Mouse (Mus musculus): ENCODE measurements around the gene Grk3. TPM values are rescaled to one million over a fixed set of nuclear protein-coding genes. Genes with fewer than 3 reads are reported as not detected.

The Grk3 gene
- polyA plus RNA-seq, 1 experiment: 4.4 TPM

GRCm38 (mm10) chr5:112950847-112951246 is 64.7 kb downstream of the Grk3 start:
- 80% methylated on average over 3 of the region's 3 CpGs for WGBS
- DNase-seq (ENCODE audit: low read depth, low spot score): no peak

- DNase-seq (ENCODE audit: low read depth, low spot score): no peak
- WGBS: 69% methylated on average over 7 of the region's 7 CpGs
Observed at GRCm38 (mm10) chr5:112945925-112946324, 69.7 kb downstream of the Grk3 start.

DNA sequence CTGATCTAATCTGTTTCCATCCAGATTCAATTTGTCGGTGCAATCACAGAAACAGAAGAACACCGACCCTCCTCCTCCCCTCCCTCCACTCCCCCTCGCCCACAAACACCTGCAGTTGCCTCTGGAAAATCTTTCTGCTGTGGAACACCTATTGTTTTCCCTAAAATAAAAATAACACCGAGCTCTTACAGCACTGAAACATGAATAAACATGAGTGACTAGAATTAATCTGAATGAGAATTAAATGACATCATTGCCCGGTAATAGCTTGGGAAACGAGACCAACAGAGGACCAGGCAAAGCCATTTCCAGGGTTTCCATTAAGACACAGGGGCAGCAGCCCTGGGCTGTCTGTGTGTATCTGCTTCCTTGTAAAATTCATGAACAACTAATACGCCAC is 73.3 kb downstream of the Grk3 start:
- WGBS: 78% methylated on average over 7 of the region's 7 CpGs
- no peak for DNase-seq (ENCODE audit: low read depth, low spot score)

DNA sequence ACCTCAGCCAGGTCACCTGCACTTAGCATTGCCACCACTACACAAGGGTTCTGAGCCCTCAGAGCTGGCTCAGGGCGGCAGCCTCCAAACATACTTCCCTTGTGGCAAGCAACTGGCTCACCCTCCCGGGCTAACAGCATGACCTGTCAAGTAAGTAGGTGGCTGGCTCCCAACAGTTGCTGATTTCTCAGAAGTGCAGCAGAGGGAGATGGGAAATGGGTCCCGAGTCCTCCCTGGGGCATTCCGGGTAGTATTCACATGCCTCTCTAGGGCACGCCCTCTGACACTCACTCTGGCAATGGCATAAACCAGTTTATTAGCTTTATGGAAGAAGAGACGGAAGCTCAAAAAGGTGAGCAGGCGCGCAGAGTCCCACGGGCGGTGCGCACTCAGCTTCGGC is 74.6 kb downstream of the Grk3 start:
- DNase-seq (ENCODE audit: low read depth, low spot score): no peak
- WGBS: 79% methylated on average over 12 of the region's 12 CpGs

DNA sequence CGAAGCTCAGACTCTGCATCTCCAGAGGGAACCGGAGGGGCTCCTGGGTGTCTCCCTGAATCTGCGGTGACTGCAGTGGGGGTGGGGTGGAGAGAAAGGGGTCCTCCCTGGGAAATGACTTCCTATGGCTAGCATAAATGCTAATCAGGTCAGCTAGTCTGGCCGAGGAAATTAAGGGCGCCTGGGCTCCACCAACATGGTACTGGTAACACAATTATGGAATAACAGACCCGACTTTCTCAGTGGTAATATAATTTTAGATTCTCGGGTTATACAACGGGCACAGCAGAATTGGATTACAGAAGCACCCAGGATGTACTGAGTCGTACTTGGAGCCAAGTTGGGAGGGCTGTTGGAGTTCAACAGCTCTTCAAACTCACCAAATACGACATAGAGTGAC is 79.0 kb downstream of the Grk3 start:
- 83% methylated on average over 10 of the region's 10 CpGs for WGBS
- DNase-seq (ENCODE audit: low read depth, low spot score): no peak

DNA sequence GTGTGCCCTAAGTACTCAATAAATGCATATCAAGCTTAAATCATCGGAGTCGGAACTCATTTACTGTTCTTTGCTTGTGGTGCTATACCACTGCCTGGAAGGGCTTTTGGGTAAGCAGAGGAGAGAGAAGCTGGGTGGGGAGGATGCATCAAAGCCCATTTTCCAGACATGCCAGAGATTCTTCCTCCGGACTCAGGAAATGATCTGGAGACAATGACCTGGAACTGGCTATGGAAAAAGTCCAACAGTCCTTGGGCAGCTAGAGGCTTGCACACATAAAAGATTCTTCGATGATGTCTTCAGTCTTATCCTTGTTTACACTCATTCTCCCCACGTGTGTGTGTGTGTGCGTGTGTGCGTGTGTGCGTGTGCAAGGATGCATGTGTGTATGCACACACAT is 80.2 kb downstream of the Grk3 start:
- no peak for DNase-seq (ENCODE audit: low read depth, low spot score)
- 84% methylated on average over 8 of the region's 8 CpGs for WGBS

- DNase-seq (ENCODE audit: low read depth, low spot score): no peak
- 80% methylated on average over 11 of the region's 11 CpGs for WGBS
Observed at GRCm38 (mm10) chr5:112932878-112933567, 82.6 kb downstream of the Grk3 start.

- DNase-seq (ENCODE audit: low read depth, low spot score): no peak
- 66% methylated on average over 5 of the region's 5 CpGs for WGBS
Observed at GRCm38 (mm10) chr5:112931901-112932300, 83.7 kb downstream of the Grk3 start.

DNA sequence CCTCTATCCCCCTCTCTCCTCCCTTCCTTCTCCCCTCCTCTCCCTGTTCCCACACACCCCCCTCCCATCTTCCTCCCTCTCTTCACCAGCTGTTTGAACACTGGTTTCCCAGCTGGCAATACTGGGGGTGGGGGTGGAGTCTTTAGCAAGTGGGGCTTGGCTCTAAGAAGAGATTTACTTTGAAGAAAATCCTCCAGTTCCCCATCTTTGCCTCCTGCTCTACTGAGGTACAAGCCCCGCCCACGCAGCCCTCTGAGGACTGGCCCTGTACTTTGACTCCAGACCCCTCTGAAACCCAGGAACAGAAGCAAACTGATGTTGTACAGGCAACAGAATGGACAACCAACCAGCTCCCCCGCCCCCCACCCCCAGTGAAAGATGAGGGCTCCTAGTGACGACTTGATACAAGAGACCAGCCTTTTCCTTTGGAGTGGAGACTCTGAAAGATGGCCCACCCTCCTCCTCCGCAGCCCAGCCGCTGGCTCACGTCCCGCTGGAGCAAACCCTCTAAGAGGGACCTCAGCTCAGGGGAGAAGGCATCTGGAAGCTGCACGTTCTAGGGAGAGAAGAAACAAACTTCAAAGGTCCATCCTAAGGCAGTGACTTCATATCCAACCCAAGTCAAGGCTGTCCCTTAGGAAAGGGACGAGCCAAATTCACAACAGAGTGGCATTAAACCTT is 87.2 kb downstream of the Grk3 start:
- WGBS: 58% methylated on average over 10 of the region's 10 CpGs
- no peak for DNase-seq (ENCODE audit: low read depth, low spot score)

- no peak for DNase-seq (ENCODE audit: low read depth, low spot score)
- WGBS: 95% methylated on average over 5 of the region's 5 CpGs
Observed at GRCm38 (mm10) chr5:112925422-112925821, 90.2 kb downstream of the Grk3 start.

DNA sequence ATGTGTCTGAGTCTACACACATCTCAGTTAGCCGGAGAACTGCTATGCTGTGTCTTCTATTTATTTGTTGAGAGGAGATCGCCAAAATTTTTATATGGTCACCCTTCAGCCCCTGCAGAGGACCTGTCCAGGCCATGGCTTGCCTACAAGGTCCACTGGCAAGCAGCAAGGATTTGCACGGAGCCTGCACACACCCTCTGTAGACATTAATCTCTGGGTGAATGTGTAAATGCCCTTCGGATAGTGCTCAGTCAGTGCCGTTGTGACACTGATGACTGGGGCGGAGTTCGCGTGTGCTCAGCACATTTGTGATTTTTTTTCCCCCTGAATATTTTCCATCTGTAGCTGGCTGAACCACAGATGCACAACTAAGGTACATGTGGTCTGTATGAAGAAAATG is 90.8 kb downstream of the Grk3 start:
- 71% methylated on average over 8 of the region's 8 CpGs for WGBS
- DNase-seq (ENCODE audit: low read depth, low spot score): no peak

GRCm38 (mm10) chr5:112923841-112924240 is 91.8 kb downstream of the Grk3 start:
- WGBS: 95% methylated on average over 14 of the region's 14 CpGs
- DNase-seq (ENCODE audit: low read depth, low spot score): no peak

- DNase-seq (ENCODE audit: low read depth, low spot score): peak; percentile 1
Observed at GRCm38 (mm10) chr5:112921914-112922313, 93.7 kb downstream of the Grk3 start.

- DNase-seq (ENCODE audit: low read depth, low spot score): no peak
- WGBS: 92% methylated on average over 5 of the region's 5 CpGs
Observed at GRCm38 (mm10) chr5:112910381-112910780, 105.2 kb downstream of the Grk3 start.

- 37% methylated on average over 2 of the region's 2 CpGs for WGBS
- no peak for DNase-seq (ENCODE audit: low read depth, low spot score)
Observed at GRCm38 (mm10) chr5:112908169-112908614, 107.4 kb downstream of the Grk3 start.

DNA sequence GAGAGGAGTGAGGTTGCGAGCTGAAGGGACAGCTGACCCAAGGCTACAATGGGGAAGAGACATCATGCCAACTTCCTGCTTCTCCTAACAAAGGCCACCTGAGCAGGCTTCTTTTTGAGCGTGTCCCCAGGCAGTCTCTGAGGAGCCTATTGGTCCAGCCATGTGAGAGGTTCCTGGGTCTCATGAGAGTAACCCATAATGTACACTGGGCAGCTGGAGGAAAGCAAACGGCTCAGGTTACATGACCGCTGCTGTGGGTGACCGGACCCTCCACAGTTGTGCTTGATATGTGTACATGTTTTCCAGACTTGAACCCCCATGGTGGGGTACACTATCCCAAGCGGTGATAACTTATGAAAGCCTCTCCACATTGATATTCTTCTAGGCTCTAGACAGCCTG is 108.1 kb downstream of the Grk3 start:
- no peak for DNase-seq (ENCODE audit: low read depth, low spot score)
- WGBS: 61% methylated on average over 6 of the region's 6 CpGs

DNA sequence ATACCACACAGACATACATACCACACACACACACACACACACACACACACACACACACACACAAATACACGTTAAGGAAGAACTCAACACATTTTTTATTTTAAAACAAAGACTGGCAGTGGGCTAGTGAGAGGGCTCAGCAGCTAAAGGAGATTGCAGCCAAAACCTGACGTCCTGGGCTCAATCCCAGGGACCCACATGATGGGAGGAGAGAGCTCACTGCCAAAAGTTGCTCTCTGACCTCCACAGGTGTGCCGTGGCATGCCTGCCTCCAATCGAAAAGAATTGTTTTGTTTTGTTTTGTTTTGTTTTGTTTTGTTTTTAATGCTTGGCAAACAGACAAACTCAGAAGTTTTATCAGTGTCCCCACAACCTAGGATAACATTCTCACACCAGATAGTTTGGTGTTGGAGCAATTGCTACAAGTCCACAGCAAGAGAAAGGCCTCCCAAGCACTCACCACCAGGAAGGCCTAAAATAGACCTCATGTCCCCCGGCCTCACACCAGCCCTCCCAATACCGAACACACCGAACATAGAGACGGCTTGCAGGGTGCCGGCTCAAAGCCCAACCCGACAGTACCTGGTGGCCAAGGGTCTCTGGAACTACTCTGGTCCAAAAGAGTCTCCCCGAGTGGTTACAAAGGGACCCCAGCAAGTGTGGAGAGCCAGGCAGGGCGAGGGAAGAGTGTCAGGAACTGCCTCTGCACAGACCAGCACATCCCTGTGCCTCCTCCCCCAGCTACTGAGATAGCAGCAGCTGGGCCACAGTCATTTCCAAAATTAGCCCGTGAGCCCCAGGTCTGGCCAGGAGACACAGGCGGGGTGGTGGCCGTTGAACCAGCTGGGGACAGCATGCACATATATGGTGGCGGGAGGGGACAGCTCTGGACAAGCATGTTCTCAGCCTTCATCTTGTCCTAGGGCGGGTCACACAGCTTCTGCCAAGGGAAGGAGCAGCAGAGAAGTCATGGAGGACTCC is 119.6 kb downstream of the Grk3 start, which contains the start of gene Myo18b:
Myo18b (minus strand) TSS at position 689 of the 981 bp plus-strand sequence.
- WGBS: 64% methylated on average over 17 of the region's 17 CpGs
- no peak for DNase-seq (ENCODE audit: low read depth, low spot score)

DNA sequence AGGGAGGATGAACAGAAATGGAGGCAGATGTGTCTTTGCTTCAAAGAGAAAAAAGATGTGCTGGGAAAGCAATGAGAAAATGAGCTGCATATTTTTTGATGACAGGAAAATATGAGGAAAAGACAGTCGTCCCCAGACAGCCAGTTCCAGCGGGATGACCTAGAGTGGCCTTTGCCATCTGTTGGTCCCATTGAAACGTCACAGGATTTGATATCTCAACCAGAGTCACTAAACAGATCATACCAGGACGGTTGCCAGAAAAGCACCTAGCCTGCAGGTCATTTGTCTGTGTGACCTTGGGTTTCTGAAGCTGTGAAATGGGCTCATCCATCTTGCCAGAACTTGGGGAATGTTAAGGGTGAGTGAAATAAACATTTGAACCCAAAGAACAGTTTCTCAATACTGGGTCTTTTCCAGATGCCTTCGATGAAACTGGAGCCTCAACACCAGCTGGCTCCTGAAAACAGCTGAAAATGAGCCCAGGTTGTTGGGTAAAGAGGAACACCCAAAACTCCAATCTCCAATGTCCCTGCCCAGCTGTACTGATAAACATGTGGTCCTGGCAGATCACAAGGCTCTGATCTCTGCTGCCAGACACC is 122.0 kb downstream of the Grk3 start:
- DNase-seq (ENCODE audit: low read depth, low spot score): no peak
- 68% methylated on average over 5 of the region's 5 CpGs for WGBS

DNA sequence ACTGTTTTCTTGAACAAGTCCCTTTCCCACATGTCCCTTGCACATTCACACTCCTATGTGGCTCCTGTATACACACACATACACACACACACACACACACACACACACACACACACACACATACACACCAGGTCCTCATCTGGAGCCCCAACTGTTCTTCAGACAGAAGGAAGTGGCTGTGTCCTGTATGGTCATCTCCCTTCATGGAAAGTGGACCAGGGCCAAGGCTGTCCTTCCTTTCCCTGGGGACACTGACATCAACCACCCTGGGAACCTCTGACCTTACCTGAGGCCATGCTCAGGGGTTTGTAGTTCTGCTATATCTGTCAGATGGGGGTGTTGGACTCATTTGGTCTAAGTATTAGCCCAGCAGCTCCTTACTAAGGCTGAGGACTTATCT is 123.2 kb downstream of the Grk3 start:
- no peak for DNase-seq (ENCODE audit: low read depth, low spot score)

GRCm38 (mm10) chr5:112888651-112889050 is 126.9 kb downstream of the Grk3 start:
- DNase-seq (ENCODE audit: low read depth, low spot score): no peak
- WGBS: 59% methylated on average over 7 of the region's 7 CpGs

Data from large intestine, adult 2 months (tissue).